Mouse (Mus musculus): Measurements from ENCODE around the gene Crxos.

Crxos gene

DNA sequence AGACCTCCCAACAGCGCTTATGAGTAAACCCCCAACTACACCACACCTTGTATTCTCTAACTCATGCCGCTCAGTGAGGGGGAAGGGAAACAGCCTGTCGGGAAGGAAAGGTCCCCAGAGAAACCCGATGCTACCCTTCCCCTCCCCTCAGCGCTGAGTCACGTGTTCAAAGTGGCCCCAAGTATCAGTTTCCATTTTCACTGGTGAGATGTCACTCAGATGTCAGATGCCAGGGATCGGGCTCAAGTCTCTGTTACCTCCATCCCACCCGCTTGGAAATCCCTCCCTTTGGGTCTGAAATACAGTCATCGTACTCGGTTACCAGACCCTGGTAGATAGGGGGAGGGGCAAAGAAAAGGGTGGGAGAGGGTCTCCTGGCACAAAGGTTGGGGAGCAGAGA, 39.4 kb downstream of the Crxos start:
- DNase-seq (ENCODE audit: low read depth, low spot score): peak; percentile 78

DNA sequence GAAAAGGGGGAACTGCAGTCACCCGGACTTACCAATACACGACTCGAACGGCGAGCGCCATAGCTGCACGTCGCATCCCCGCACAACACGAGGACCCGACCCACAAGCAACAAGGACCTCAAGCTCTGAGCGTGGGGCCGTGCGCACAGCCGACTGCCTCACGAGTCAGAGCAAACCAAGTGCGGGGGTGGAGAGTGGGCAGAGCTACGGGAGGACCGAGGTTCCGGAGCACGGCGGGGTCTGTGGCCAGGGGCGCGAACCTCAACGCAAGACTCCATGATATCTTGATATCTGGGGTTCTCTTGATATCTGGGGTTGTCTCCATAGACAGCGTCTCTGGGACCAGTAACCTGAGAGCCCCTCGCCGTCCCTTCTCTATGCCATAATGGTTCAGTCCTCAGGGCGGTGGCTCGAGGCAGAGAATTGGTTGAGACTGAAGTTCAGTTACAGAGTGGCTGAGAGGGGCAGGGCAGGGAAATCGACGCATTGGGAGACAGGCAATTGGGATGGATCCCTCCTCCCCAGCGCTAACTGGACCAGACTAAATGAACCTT, 39.9 kb downstream of the Crxos start, which contains the start of gene Selenow:
Gene Selenow (minus strand): TSS at position 183 of the 554 bp plus-strand sequence.
- peak; percentile 93 for DNase-seq (ENCODE audit: low read depth, low spot score)

DNA sequence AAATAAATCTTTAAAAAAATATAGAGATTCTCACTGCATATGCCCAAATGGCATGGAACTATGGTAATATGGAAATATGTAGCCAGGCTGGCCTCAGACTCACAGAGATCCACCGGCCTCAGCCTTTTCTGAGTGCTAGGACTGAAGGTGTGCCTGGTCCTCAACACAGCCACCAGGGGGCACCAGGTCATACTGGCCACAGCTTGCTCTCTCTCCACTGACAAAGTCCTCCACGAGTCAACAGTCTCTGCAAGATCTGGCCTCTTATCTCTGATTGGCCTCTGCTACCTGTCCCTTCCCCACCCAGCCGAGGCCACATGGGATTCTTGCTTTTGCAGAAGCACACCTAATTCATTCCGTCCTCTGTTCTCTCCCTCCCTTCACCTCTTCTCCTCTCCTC, 47.5 kb downstream of the Crxos start:
- DNase-seq (ENCODE audit: low read depth, low spot score): peak; percentile 86

DNA sequence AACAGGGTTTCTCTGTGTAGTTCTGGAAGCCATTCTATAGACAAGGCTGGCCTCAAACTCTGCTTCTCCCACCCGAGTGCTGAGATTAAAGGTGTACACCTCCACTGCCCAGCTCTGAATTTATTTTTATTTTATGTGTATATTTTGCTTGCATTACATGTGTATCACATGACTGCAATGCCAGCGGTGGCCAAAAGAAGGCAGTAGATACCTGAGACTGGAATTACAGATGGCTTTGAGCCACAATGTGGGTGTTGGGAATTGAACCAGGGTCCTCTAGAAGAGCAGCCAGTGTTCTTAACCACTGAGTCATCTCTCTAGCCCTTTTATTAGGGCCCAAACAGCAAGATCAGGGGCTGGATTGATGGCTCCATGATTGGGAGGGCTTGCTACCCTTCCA, 48.1 kb downstream of the Crxos start:
- DNase-seq (ENCODE audit: low read depth, low spot score): peak; percentile 76

DNA sequence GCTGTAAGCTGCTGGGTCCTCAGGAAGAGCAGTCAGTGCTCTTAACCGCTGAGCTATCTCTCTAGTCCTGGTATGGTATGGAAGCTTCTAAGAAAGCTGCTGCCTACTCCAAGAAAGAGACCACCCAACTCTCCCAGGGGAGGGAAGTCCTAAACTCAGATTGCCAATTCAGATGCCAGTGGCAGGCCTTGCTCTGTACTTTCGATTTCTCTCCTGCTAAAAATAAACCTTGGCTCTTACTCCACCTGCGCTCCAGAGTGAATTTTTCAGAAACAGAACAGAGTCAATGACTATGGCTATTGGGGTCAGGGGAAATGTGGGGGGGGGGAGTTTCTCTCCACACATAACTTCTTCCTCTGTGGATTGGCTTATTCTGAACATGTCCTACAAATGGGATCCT, 49.2 kb downstream of the Crxos start:
- no peak for DNase-seq (ENCODE audit: low read depth, low spot score)

DNA sequence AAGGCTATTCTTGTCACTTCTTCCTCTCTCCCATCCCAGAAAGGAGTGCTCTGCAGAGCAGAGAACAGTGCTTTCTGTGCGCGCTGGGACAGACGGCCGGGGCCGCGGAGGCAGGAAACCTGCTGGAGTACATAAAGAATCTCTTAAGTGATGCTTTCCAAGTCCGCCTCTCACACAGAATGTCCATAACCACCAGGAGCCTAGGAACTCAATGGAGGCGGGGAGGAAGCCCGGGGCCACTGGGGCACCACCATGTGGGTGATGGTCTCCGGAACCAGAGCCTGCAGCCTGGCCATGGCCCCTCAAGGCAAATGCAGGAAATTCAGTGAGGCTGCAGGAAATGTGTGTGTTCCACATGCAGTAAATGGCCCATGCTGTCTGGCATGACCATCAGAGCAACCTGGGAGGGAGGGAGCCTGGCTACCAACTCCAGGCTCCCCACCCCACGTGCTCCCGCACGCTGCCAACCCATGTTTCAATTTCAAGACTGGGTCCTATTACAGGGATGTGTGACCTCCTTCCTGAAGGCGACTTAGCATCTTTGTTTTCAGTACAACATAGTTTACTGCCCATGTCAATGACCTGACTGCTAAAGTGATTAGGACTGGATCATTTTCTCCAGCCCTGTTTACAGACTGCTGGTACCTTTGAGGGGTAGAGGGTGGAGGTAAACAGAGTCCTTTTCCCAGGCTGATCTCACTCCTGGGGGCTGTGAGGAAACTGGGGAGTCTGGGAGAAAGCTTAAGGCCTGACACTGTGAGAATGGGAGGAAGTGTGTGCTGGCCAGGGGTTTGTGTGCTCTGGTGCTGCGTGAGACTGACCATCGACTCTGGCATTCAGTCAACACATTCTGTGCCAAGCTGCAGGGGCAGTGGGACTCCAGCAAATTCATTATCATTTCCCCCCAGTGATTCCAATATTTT, 51.3 kb downstream of the Crxos start:
- no peak for DNase-seq (ENCODE audit: low read depth, low spot score)

DNA sequence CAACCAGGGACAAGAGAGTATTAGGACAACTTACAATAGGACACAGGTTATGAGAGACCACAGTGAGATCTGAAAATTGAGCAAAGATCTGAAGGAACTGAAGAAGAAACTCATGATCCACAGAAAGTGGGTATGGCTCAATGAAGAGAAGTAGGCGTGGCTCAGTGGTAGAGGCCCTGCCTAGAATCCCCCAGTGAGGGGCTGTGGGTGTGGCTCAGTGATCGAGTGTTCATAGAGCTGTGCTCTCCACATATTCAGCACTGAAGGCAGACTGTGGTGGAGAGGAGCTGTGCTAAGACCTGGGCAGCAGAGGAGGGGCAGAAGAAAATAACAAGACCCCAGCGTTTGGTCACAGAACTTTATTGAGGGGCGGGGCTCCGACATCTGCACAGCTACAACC, 55.1 kb downstream of the Crxos start:
- DNase-seq (ENCODE audit: low read depth, low spot score): peak; percentile 45

DNA sequence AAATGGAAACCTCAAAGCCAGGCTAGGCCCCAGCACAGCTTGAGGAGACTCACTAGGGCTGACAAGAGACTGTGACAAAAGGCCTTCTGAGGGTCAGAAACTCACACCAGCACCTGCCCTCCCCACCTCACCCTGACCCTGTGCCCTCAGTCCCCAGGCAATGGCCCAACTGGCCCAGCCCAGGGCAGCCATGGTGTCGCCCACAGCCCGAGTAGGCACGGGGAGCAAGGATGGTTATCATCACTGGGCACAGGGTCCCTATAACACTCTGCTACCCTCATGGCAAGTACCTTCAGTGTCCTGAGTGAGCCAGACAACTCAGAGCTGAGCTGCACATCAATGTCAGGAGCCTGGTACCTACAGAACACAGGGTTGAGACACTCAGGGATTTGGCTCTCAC, 56.2 kb downstream of the Crxos start:
- no peak for DNase-seq (ENCODE audit: low read depth, low spot score)

DNA sequence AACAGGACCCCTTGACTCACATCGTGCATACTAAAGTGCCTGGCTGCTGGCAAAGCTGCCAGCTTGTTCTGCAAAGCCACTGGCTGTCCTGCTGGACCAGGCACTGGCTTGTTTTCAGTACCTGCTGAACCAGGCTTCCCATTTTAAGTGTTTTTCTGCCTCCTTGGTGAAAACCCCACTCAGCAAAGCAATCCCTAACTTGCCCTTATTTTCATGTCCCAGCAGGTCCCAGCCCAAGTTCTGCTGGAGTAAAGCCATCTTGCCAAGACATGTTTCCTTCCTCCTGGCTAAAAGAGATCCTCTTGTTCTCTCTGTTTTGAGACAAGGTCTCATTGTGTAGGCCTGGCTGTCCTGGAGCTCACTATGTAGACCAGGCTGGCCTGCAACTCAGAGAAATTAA, 61.9 kb downstream of the Crxos start:
- no peak for DNase-seq (ENCODE audit: low read depth, low spot score)

DNA sequence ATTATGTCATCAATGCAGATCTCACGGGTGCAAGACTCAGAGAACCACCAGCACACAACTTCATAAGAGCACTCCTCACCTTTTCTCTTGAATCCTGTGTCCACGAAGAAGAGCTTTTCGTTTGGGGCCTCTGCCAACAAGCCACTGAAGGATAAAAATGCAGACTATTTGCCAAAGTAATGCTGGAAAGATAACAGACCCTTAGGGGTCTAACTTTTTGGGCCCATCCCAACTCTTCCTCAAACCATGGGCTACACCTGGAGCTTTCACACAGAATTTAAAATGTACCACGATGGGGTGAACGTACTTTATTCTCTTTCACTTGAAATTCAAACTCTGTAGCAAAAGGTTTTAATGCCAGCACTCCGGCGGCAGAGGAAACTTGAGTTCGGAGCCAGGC, 62.8 kb downstream of the Crxos start:
- DNase-seq (ENCODE audit: low read depth, low spot score): no peak

DNA sequence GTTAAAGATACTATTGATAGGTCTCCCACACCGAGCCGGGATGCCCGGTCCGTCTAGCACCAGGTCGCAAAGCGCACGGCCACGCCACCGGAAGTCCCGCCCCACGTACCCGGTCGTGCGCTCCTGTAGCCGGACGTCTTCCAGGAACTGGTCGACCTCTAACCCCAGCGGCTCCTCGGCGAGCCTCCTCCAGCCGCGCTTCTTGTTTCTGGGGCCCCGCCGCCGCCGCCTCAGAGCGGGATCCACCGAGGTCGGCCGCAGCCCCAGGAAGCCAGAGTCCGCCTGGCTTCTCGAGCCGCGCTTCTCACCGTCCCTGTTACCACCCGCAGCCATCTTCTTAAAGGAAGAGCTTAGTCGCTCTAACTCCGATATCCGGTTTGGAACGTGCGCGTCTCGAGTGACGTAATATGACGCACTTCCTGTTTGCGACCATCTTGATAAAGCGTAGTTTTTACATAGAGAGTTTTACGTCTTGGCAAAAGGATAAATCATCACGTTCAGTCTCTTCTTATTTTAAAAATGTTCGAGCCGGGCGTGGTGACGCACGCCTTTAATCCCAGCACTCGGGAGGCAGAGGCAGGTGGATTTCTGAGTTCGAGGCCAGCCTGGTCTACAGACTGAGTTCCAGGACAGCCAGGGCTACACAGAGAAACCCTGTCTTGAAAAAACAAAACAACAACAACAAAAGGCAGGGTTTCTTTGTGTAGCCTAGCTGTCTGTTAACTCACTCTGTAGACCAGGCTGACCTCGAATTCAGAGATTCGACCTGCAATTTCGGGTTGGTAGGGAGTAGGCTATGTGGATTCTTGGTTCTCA, 63.5 kb downstream of the Crxos start, which contains the start of gene Nop53:
Gene Nop53 (minus strand): TSS at position 354 of the 816 bp plus-strand sequence.
- DNase-seq (ENCODE audit: low read depth, low spot score): peak; percentile 98

DNA sequence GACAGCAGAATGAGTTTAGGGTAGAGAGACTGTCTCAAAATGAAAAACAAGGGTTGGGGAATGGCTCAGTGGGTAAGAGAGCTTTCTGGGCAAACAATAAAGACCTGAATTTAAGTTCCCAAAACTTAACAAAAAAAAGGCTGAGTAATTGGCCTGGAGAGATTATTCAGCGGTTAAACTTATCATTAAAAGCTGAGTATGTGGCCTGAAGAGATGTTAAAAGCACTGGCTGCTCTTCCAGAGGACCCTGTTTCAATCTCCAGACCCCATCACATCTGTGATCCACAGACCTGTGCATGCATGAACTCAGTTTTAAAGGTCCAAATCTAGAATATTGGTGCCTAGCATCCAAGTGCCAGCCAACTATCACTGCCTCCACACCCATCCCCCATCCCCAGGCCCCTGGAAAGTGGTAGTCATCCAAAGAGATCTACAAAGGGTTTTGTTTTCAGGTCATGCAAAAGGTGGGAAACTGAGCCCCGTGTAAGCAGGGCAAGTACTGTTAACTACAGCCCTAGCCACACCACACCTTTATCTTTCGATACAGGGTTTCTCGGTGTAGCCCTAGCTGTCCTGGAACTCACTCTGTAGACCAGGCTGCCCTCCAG, 65.3 kb downstream of the Crxos start:
- DNase-seq (ENCODE audit: low read depth, low spot score): no peak

DNA sequence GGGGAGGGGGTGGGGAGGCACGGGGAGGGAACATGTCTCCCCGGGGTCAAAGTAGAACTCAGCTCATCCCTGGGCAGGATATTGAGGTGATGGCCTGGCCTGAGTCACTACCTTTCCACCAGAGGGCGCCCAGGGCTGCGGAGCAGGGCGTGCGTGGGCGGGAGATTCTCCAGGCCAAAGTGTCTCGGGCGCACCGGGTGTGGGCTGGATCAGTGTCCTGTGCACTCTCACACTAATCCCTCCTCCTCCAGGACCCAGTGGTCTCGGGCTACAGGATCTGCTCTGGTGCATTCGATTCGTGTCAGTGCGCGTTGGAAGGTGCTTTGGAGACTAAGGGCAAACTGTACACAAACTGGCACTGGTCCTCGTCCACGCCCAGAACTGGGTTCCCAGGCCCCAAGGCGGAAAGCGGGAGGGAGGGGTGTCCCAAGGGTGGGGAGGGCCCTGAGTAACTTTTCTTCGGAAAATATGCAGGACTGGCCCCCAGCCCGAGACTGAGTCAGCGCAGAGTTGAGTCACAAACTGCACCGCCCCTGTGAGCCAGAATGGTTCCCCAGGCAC, 66.0 kb downstream of the Crxos start:
- peak; percentile 93 for DNase-seq (ENCODE audit: low read depth, low spot score)

DNA sequence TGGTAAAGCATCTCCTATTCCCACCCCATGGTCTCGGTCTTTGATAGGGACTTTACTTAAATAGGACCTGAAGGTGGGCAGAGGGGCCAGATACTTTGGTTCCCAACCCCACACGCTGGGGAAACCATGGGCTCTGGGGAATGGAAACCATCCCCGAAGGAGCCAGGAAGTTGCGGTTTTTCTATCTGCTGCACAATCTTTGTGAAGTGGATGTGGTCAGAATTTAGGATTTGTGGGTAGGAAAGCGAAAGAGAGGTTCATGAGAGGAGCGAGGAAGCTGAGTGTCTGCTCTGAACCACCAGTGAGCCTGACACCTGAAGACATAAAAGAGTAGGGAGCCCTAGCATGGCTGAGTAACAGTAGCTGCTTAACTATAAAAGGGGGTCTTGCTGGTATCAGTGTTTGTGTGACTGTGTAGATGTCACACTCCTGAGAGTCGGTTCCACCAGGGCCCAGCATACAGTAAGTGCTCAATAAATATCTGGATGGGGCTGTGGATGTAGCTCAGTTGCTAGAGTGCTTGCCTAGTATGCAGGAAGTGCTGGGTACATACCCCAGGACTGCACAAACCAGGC, 66.9 kb downstream of the Crxos start:
- DNase-seq (ENCODE audit: low read depth, low spot score): no peak

DNA sequence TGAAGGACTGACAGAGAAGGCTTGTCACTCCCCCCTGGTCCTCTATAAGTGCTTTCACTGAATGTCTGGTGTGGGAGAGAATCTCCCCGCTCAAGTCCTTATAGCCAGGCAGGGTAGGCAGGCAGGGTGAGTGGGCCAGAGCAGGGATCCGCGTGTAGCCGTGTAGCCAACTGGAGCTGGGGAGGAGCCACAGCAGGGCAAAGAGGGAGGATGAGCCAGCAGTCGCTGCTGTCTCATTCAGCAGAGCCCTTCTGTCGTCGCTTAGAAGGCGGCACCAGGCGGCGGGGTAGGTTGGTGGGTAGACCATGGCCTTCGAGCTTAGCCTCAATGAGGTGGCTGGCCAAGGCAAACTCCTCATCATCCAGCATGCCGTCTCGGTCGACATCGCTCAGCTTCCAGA, 67.6 kb downstream of the Crxos start:
- DNase-seq (ENCODE audit: low read depth, low spot score): no peak

DNA sequence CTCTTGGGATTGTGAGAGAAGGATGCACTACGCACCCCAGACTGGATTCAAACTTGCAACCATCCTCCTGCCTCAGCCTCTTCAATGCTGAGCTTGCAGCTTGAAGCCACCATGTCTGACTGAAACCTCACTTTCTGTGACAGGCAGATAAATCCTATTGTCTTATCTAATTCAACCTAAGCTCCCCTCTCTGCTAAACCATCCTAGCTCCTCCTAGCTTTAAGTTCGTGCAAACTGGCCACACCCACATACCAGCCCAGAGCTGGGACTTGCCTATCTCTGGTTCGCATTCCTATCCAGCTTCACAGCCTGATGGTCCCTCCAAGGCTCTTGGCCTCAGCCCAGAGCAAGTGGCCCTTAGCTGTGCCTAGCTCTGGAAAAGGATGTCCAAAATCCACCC, 70.0 kb downstream of the Crxos start:
- DNase-seq (ENCODE audit: low read depth, low spot score): no peak

All from ES-CJ7 (cell line).